Mouse (Mus musculus) olfactory bulb, adult 2 months (tissue): ENCODE data around the gene Pitpnm3.

Experiments
- CTCF ChIP-seq: fragments of 200-500 bp; IDR thresholded peaks from 2 replicates; pipeline ENCODE4 v1.5.1; 2012; ENCODE audit warnings: low read depth, mild to moderate bottlenecking, low read length, moderate library complexity; ENCODE audit not compliant: insufficient read depth
- POLR2A ChIP-seq: fragments of 200-500 bp; IDR thresholded peaks from 2 replicates; pipeline ENCODE4 v1.6.1; 2012; ENCODE audit warnings: mild to moderate bottlenecking, low read depth, low read length, moderate library complexity; ENCODE audit not compliant: insufficient read depth

GRCm38 (mm10) chr11:72010940-72011722 lies 124.4 kb downstream of the Pitpnm3 start:
- TF ChIP-seq CTCF, result no peak
- TF ChIP-seq POLR2A, result no peak
